13 mouse cellular contexts compared by ENCODE assay signal in genomic region chr15:95487961-95488360, GRCm38 (mm10). TPM values are rescaled to one million over a fixed set of nuclear protein-coding genes. Genes with fewer than 3 reads are reported as not detected.
DNase-seq lines count a peak whose midpoint lies in the region; ATAC-seq and TF ChIP-seq lines count a peak whose summit lies in the region.
"Had no signal": no experiment of that assay in that cellular context is flagged by ENCODE, and none has a peak within 500 bp of the region (broad histone marks: within the 10 kb centered on the region; RNA-seq: fewer than 3 reads in every experiment).

No protein-coding gene starts in this region.

- WGBS in cerebellum, adult 2 months: 15% methylated on average over 5 of the region's 5 CpGs
- WGBS in hindbrain, embryonic 16.5 days: 75% methylated on average over 5 of the region's 5 CpGs

- no peak for TF ChIP-seq CTCF in cerebellum, adult 2 months (IDR thresholded peaks at IDR 0.05; ENCODE audit: borderline replicate concordance, insufficient read depth, low read depth, low read length)
- TF ChIP-seq CTCF in layer of hippocampus, adult 2 months (conservative IDR thresholded peaks at IDR 0.05): no peak

- peak; percentile 60 to 78 for DNase-seq in cerebellum, adult 2 months
- DNase-seq in cerebellum, postnatal 36 days: peak; percentile 34 to 54
- peak; percentile 63 to 89 for DNase-seq in layer of hippocampus, adult 2 months (ENCODE audit: low spot score in 2 of 2)
- peak; percentile 90 for DNase-seq in right cerebral cortex, adult 18-20 months
- DNase-seq in kidney, adult 18-20 months: no peak
- no peak for DNase-seq in lung, postnatal 25 days (ENCODE audit: low spot score)
- DNase-seq in thymus, postnatal 0 days (ENCODE audit: low spot score): no peak
- DNase-seq: gastrocnemius, adult 2 months had no signal

- H3K9ac ChIP-seq in hindbrain, embryonic 16.5 days (ENCODE audit: low read depth, low read length): no peak overlapping the region
- H3K9ac ChIP-seq: heart, embryonic 15.5 days; liver, embryonic 15.5 days had no signal

- H3K36me3 ChIP-seq in hindbrain, embryonic 16.5 days (ENCODE audit: control insufficient read depth, insufficient read depth, low read length): no peaks in the 10 kb centered on the region
- H3K36me3 ChIP-seq: heart, embryonic 15.5 days; liver, embryonic 15.5 days had no signal

- no peaks in the 10 kb centered on the region for H3K9me3 ChIP-seq in hindbrain, embryonic 16.5 days (ENCODE audit: control insufficient read depth, low read length)
- H3K9me3 ChIP-seq: heart, embryonic 15.5 days; liver, embryonic 15.5 days had no signal

- H3K4me2 ChIP-seq in hindbrain, embryonic 16.5 days (ENCODE audit: low read length): no peak overlapping the region
- H3K4me2 ChIP-seq: heart, embryonic 15.5 days; liver, embryonic 15.5 days had no signal

- TF ChIP-seq POLR2A in cerebellum, adult 2 months (IDR thresholded peaks at IDR 0.05; ENCODE audit: borderline replicate concordance, insufficient read depth, low read length): no peak

- H3K4me1 ChIP-seq in cerebellum, adult 2 months (ENCODE audit: control insufficient read depth, insufficient read depth, low read length): peaks cover 37% of the 10 kb centered on the region
- peaks cover 2% of the 10 kb centered on the region; the same call in 1 of the 2 replicates for H3K4me1 ChIP-seq in hindbrain, embryonic 16.5 days (ENCODE audit: control insufficient read depth, insufficient read depth, low read depth, low read length)
- H3K4me1 ChIP-seq: heart, embryonic 15.5 days; liver, embryonic 15.5 days had no signal

- no peak for ATAC-seq in hindbrain, embryonic 16.5 days

- H3K4me3 ChIP-seq in cerebellum, adult 2 months (replicated peaks; ENCODE audit: insufficient read depth, low read depth, low read length): no peak overlapping the region
- no peak overlapping the region; the same call in 1 of the 2 replicates for H3K4me3 ChIP-seq in layer of hippocampus, adult 2 months
- H3K4me3 ChIP-seq in hindbrain, embryonic 16.5 days (ENCODE audit: low read length): no peak overlapping the region
- H3K4me3 ChIP-seq: gastrocnemius, adult 2 months; heart, embryonic 15.5 days; liver, embryonic 15.5 days had no signal

- no peaks in the 10 kb centered on the region for H3K27me3 ChIP-seq in cerebellum, adult 2 months (ENCODE audit: control insufficient read depth, insufficient read depth, low read length)
- no peaks in the 10 kb centered on the region for H3K27me3 ChIP-seq in hindbrain, embryonic 16.5 days (replicated peaks; ENCODE audit: control insufficient read depth, insufficient read depth, low read length)
- H3K27me3 ChIP-seq: heart, embryonic 15.5 days; liver, embryonic 15.5 days had no signal

- H3K27ac ChIP-seq in cerebellum, adult 2 months (ENCODE audit: insufficient read depth, low read length): peak overlapping the region; percentile 53
- peak overlapping the region; percentile 89 for H3K27ac ChIP-seq in layer of hippocampus, adult 2 months
- no peak overlapping the region for H3K27ac ChIP-seq in hindbrain, embryonic 16.5 days (ENCODE audit: low read depth, low read length)
- H3K27ac ChIP-seq: gastrocnemius, adult 2 months; heart, embryonic 15.5 days; liver, embryonic 15.5 days had no signal

RNA-seq across cellular contexts. Expression of gene Nell2, which starts 40.4 kb away (rescaled TPM):
- 141 and 163 TPM in 2 replicates for polyA plus RNA-seq in cerebellum, adult 2 months (2012; rRNA removed)
- total RNA-seq in layer of hippocampus, adult 2 months (2021): 100 to 1,000 TPM; 738 to 777 TPM
- polyA plus RNA-seq in hindbrain, embryonic 16.5 days (2015; fragmentation: Nextera tagmentation; extraction: Ambion mirVana): 178 and 181 TPM in 2 replicates
- 4.7 and 4.9 TPM in 2 replicates for polyA plus RNA-seq in thymus, postnatal 0 days (2015; fragmentation: Nextera tagmentation; extraction: Ambion mirVana)
- total RNA-seq: megakaryocyte progenitor cell, adult 5-6 weeks; monocyte, adult 5-6 weeks had no signal

Comparison
In these comparisons a context has a peak if more than half of its experiments do, and no peak if none do; other contexts are left out.
1. DNase-seq: peak in cerebellum, adult 2 months (2 of 2), cerebellum, postnatal 36 days (2 of 2), layer of hippocampus, adult 2 months (2 of 2) and right cerebral cortex, adult 18-20 months (single experiment); none in kidney, adult 18-20 months (single experiment), lung, postnatal 25 days (single experiment) and thymus, postnatal 0 days (single experiment).
2. RNA of gene Nell2, which starts 40.4 kb away (polyA plus RNA-seq): 178 to 181 TPM in hindbrain, embryonic 16.5 days and 141 to 163 TPM in cerebellum, adult 2 months; 4.7 to 4.9 TPM in thymus, postnatal 0 days; every median in the first group is over 10 times any median in the second.